14 mouse cellular contexts compared by ENCODE assay signal in genomic region chr1:186513861-186514260, GRCm38 (mm10).
DNase-seq lines count a peak whose midpoint lies in the region.
"Had no signal": no experiment of that assay in that cellular context is flagged by ENCODE, and none has a peak within 500 bp of the region (broad histone marks: within the 10 kb centered on the region; RNA-seq: fewer than 3 reads in every experiment).

No protein-coding gene starts in this region.

- DNase-seq in ES-CJ7 (ENCODE audit: low read depth, low spot score) (peak; percentile 93), R1 (ENCODE audit: low read depth, low spot score) (peak; percentile 96)
- DNase-seq in left cerebral cortex, postnatal 10 days (ENCODE audit: extremely low spot score in 1 of 2, low spot score in 2 of 2): no peak
- DNase-seq in left cerebral cortex, adult 8-10 months (ENCODE audit: low spot score in 2 of 2): no peak
- DNase-seq in cerebellum, adult 11 months: no peak
- DNase-seq: adrenal gland, adult 8-10 months; adrenal gland, postnatal 14 days; adrenal gland, postnatal 36 days; cerebellum, adult 18-20 months; cerebellum, adult 8-10 months; cerebellum, adult 9-11 months; cerebellum, postnatal 14 days; cerebellum, postnatal 36 days; embryo, embryonic 11 days had no signal

- intact Hi-C loops in left cerebral cortex, postnatal 10 days (cut with DNase I): no loop called here

Comparison
In these comparisons a context has a peak if more than half of its experiments do, and no peak if none do; other contexts are left out.
1. DNase-seq: peak in ES-CJ7 (single experiment) and R1 (single experiment); none in left cerebral cortex, postnatal 10 days (0 of 2), left cerebral cortex, adult 8-10 months (0 of 2) and cerebellum, adult 11 months (single experiment).